Mouse (Mus musculus): ENCODE data around the gene Usp49. TPM values are rescaled to one million over a fixed set of nuclear protein-coding genes. Genes with fewer than 3 reads are reported as not detected.
"Not testable (repeated sequence)": the region's sequence is repeated elsewhere in the genome, so short reads cannot be mapped to it uniquely, and the experiment has no call there.

Gene Usp49
- polyA plus RNA-seq, 1 experiment from 2014 or later: 2.1 TPM

- Histone ChIP-seq H3K4me2 (ENCODE audit: low read depth, low read length) (no peak overlapping the region), H3K27me3 (ENCODE audit: control insufficient read depth, insufficient read depth, low read length) (no peaks in the 10 kb centered on the region), H3K27ac (ENCODE audit: low read length) (no peak overlapping the region), H3K9ac (ENCODE audit: low read length) (no peak overlapping the region), H3K36me3 (ENCODE audit: control insufficient read depth, insufficient read depth) (peaks cover 26% of the 10 kb centered on the region; the same call in 1 of the 2 replicates), H3K4me3 (ENCODE audit: low read length) (no peak overlapping the region), H3K9me3 (replicated peaks; ENCODE audit: control insufficient read depth, low read length) (no peaks in the 10 kb centered on the region), H3K4me1 (ENCODE audit: control insufficient read depth, insufficient read depth, low read length) (peaks cover 11% of the 10 kb centered on the region)
- no peak for ATAC-seq (replicated peaks; ENCODE audit: extremely low read depth, insufficient read depth, low FRiP score)
- WGBS: 92% methylated on average over 4 of the region's 4 CpGs
Measured at GRCm38 (mm10) chr17:47616652-47617051, 13.8 kb upstream of the Usp49 start.

GRCm38 (mm10) chr17:47617605-47618307, 12.7 kb upstream of the Usp49 start:
- H3K27ac ChIP-seq (ENCODE audit: low read length): no peak overlapping the region
- peaks cover 32% of the 10 kb centered on the region for H3K36me3 ChIP-seq (ENCODE audit: control insufficient read depth, insufficient read depth)
- no peak overlapping the region for H3K9ac ChIP-seq (ENCODE audit: low read length)
- H3K4me2 ChIP-seq (ENCODE audit: low read depth, low read length): no peak overlapping the region
- H3K4me1 ChIP-seq (ENCODE audit: control insufficient read depth, insufficient read depth, low read length): peaks cover 3% of the 10 kb centered on the region
- 89% methylated on average over 9 of the region's 9 CpGs for WGBS
- ATAC-seq (replicated peaks; ENCODE audit: extremely low read depth, insufficient read depth, low FRiP score): no peak
- H3K4me3 ChIP-seq (ENCODE audit: low read length): no peak overlapping the region
- no peaks in the 10 kb centered on the region for H3K27me3 ChIP-seq (ENCODE audit: control insufficient read depth, insufficient read depth, low read length)
- H3K9me3 ChIP-seq (replicated peaks; ENCODE audit: control insufficient read depth, low read length): no peaks in the 10 kb centered on the region

- Histone ChIP-seq H3K4me1 (ENCODE audit: control insufficient read depth, insufficient read depth, low read length) (no peaks in the 10 kb centered on the region), H3K4me2 (ENCODE audit: low read depth, low read length) (no peak overlapping the region), H3K9me3 (replicated peaks; ENCODE audit: control insufficient read depth, low read length) (no peaks in the 10 kb centered on the region), H3K36me3 (ENCODE audit: control insufficient read depth, insufficient read depth) (peaks cover 35% of the 10 kb centered on the region), H3K9ac (ENCODE audit: low read length) (no peak overlapping the region), H3K4me3 (ENCODE audit: low read length) (no peak overlapping the region), H3K27ac (ENCODE audit: low read length) (no peak overlapping the region), H3K27me3 (ENCODE audit: control insufficient read depth, insufficient read depth, low read length) (no peaks in the 10 kb centered on the region)
- 86% methylated on average over 13 of the region's 13 CpGs for WGBS
- no peak for ATAC-seq (replicated peaks; ENCODE audit: extremely low read depth, insufficient read depth, low FRiP score)
Measured at GRCm38 (mm10) chr17:47618556-47619311, 11.8 kb upstream of the Usp49 start.

GRCm38 (mm10) chr17:47622912-47623554, 7.5 kb upstream of the Usp49 start:
- WGBS: 93% methylated on average over 14 of the region's 14 CpGs
- Histone ChIP-seq H3K27me3 (ENCODE audit: control insufficient read depth, insufficient read depth, low read length) (no peaks in the 10 kb centered on the region), H3K36me3 (ENCODE audit: control insufficient read depth, insufficient read depth) (peaks cover 29% of the 10 kb centered on the region), H3K9ac (ENCODE audit: low read length) (no peak overlapping the region), H3K9me3 (replicated peaks; ENCODE audit: control insufficient read depth, low read length) (no peaks in the 10 kb centered on the region), H3K4me1 (ENCODE audit: control insufficient read depth, insufficient read depth, low read length) (peaks cover 1% of the 10 kb centered on the region; the same call in 1 of the 2 replicates), H3K4me3 (ENCODE audit: low read length) (no peak overlapping the region), H3K27ac (ENCODE audit: low read length) (no peak overlapping the region), H3K4me2 (ENCODE audit: low read depth, low read length) (no peak overlapping the region)
- ATAC-seq (replicated peaks; ENCODE audit: extremely low read depth, insufficient read depth, low FRiP score): no peak

GRCm38 (mm10) chr17:47624572-47624971, 5.9 kb upstream of the Usp49 start:
- not testable (repeated sequence) for H3K27ac ChIP-seq (ENCODE audit: low read length); ATAC-seq (replicated peaks; ENCODE audit: extremely low read depth, insufficient read depth, low FRiP score); H3K27me3 ChIP-seq (ENCODE audit: control insufficient read depth, insufficient read depth, low read length); H3K9ac ChIP-seq (ENCODE audit: low read length); H3K4me3 ChIP-seq (ENCODE audit: low read length); H3K4me1 ChIP-seq (ENCODE audit: control insufficient read depth, insufficient read depth, low read length); H3K4me2 ChIP-seq (ENCODE audit: low read depth, low read length); H3K9me3 ChIP-seq (replicated peaks; ENCODE audit: control insufficient read depth, low read length)
- H3K36me3 ChIP-seq (ENCODE audit: control insufficient read depth, insufficient read depth): peaks cover 28% of the 10 kb centered on the region
- 90% methylated on average over 5 of the region's 5 CpGs for WGBS

GRCm38 (mm10) chr17:47625088-47625487, 5.4 kb upstream of the Usp49 start:
- Histone ChIP-seq H3K36me3 (ENCODE audit: control insufficient read depth, insufficient read depth) (peaks cover 28% of the 10 kb centered on the region), H3K9me3 (replicated peaks; ENCODE audit: control insufficient read depth, low read length) (no peaks in the 10 kb centered on the region)

GRCm38 (mm10) chr17:47626031-47626430, 4.5 kb upstream of the Usp49 start:
- Histone ChIP-seq H3K9ac (ENCODE audit: low read length) (no peak overlapping the region), H3K27me3 (ENCODE audit: control insufficient read depth, insufficient read depth, low read length) (no peaks in the 10 kb centered on the region), H3K4me3 (ENCODE audit: low read length) (no peak overlapping the region), H3K36me3 (ENCODE audit: control insufficient read depth, insufficient read depth) (peaks cover 27% of the 10 kb centered on the region), H3K4me2 (ENCODE audit: low read depth, low read length) (no peak overlapping the region), H3K27ac (ENCODE audit: low read length) (no peak overlapping the region), H3K4me1 (ENCODE audit: control insufficient read depth, insufficient read depth, low read length) (peaks cover 15% of the 10 kb centered on the region), H3K9me3 (replicated peaks; ENCODE audit: control insufficient read depth, low read length) (no peaks in the 10 kb centered on the region)
- ATAC-seq (replicated peaks; ENCODE audit: extremely low read depth, insufficient read depth, low FRiP score): no peak
- 89% methylated on average over 5 of the region's 5 CpGs for WGBS

More at GRCm38 (mm10) chr17:47625088-47625487, 5.4 kb upstream of the Usp49 start:
- no peak overlapping the region for H3K4me2 ChIP-seq (ENCODE audit: low read depth, low read length)
- no peak overlapping the region for H3K9ac ChIP-seq (ENCODE audit: low read length)
- no peak overlapping the region for H3K4me3 ChIP-seq (ENCODE audit: low read length)
- ATAC-seq (replicated peaks; ENCODE audit: extremely low read depth, insufficient read depth, low FRiP score): no peak
- no peak overlapping the region for H3K27ac ChIP-seq (ENCODE audit: low read length)
- H3K27me3 ChIP-seq (ENCODE audit: control insufficient read depth, insufficient read depth, low read length): no peaks in the 10 kb centered on the region
- whole genome bisulfite sequencing: 96% methylated on average over 2 of the region's 2 CpGs
- peaks cover 8% of the 10 kb centered on the region for H3K4me1 ChIP-seq (ENCODE audit: control insufficient read depth, insufficient read depth, low read length)

GRCm38 (mm10) chr17:47627791-47628190, 2.7 kb upstream of the Usp49 start:
- Histone ChIP-seq H3K9me3 (replicated peaks; ENCODE audit: control insufficient read depth, low read length) (no peaks in the 10 kb centered on the region), H3K4me3 (ENCODE audit: low read length) (no peak overlapping the region), H3K9ac (ENCODE audit: low read length) (no peak overlapping the region), H3K4me2 (ENCODE audit: low read depth, low read length) (no peak overlapping the region; the same call in 1 of the 2 replicates), H3K36me3 (ENCODE audit: control insufficient read depth, insufficient read depth) (peaks cover 21% of the 10 kb centered on the region), H3K4me1 (ENCODE audit: control insufficient read depth, insufficient read depth, low read length) (peaks cover 15% of the 10 kb centered on the region), H3K27ac (ENCODE audit: low read length) (no peak overlapping the region), H3K27me3 (ENCODE audit: control insufficient read depth, insufficient read depth, low read length) (no peaks in the 10 kb centered on the region)
- ATAC-seq (replicated peaks; ENCODE audit: extremely low read depth, insufficient read depth, low FRiP score): no peak
- 64% methylated on average over 2 of the region's 2 CpGs for WGBS
